Mouse (Mus musculus): ENCODE measurements at regions not wholly inside any gene's neighbourhood (a gene's known extent, or its start where the extent isn't known, plus 50 kb on each side); places are given as distances from the start of the nearest gene placed in this dataset.

- no peak for DNase-seq (ENCODE audit: low spot score)
Measured at GRCm38 (mm10) chr6:31109604-31110003, 150.7 kb upstream of the Klf14 start.

- DNase-seq (ENCODE audit: low spot score): no peak
Measured at GRCm38 (mm10) chr6:31112293-31113077, 153.6 kb upstream of the Klf14 start.

- no peak for DNase-seq (ENCODE audit: low spot score)
Measured at GRCm38 (mm10) chr6:31113558-31114326, 154.9 kb upstream of the Klf14 start.

- DNase-seq (ENCODE audit: low spot score): no peak
Measured at GRCm38 (mm10) chr6:31114336-31115335, 155.8 kb upstream of the Klf14 start.

GRCm38 (mm10) chr6:31115566-31115965, 156.7 kb upstream of the Klf14 start:
- DNase-seq (ENCODE audit: low spot score): no peak

- no peak for DNase-seq (ENCODE audit: low spot score)
Measured at GRCm38 (mm10) chr6:31116365-31116764, 157.5 kb upstream of the Klf14 start.

- no peak for DNase-seq (ENCODE audit: low spot score)
Measured at GRCm38 (mm10) chr6:31117666-31118065, 158.8 kb upstream of the Klf14 start.

GRCm38 (mm10) chr6:31121008-31121407, 162.1 kb upstream of the Klf14 start:
- DNase-seq (ENCODE audit: low spot score): no peak

GRCm38 (mm10) chr6:31122895-31123294, 164.0 kb upstream of the Klf14 start:
- no peak for DNase-seq (ENCODE audit: low spot score)

- DNase-seq (ENCODE audit: low spot score): no peak
Measured at GRCm38 (mm10) chr6:31123342-31123990, 164.6 kb upstream of the Klf14 start.

GRCm38 (mm10) chr6:31124076-31124475, 165.2 kb upstream of the Klf14 start:
- no peak for DNase-seq (ENCODE audit: low spot score)

GRCm38 (mm10) chr6:31124872-31125271, 166.0 kb upstream of the Klf14 start:
- DNase-seq (ENCODE audit: low spot score): no peak

GRCm38 (mm10) chr6:31125328-31126118, 166.6 kb upstream of the Klf14 start:
- peak; percentile 18 for DNase-seq (ENCODE audit: low spot score)

- no peak for DNase-seq (ENCODE audit: low spot score)
Measured at GRCm38 (mm10) chr6:31126131-31126871, 167.4 kb upstream of the Klf14 start.

- no peak for DNase-seq (ENCODE audit: low spot score)
Measured at GRCm38 (mm10) chr6:31129170-31129569, 170.3 kb upstream of the Klf14 start.

GRCm38 (mm10) chr6:31129987-31130386, 171.1 kb upstream of the Klf14 start:
- DNase-seq (ENCODE audit: low spot score): no peak

- DNase-seq (ENCODE audit: low spot score): no peak
Measured at GRCm38 (mm10) chr6:31130522-31130921, 171.6 kb upstream of the Klf14 start.

- DNase-seq (ENCODE audit: low spot score): no peak
Measured at GRCm38 (mm10) chr6:31131716-31132115, 172.8 kb upstream of the Klf14 start.

GRCm38 (mm10) chr6:31132396-31133190, 173.7 kb upstream of the Klf14 start:
- DNase-seq (ENCODE audit: low spot score): no peak
